Mouse (Mus musculus) cerebellum, adult (tissue): Measurements from ENCODE around the gene Tm2d3.

Experiments used
- ATAC-seq: cut with Nextera tagmentation; 2 replicates; pipeline ENCODE4 v1.9.2; 2017; ENCODE audit warnings: mild to moderate bottlenecking, moderate library complexity, mixed read lengths; ENCODE audit not compliant: insufficient number of reproducible peaks, low FRiP score, low TSS enrichment

Tm2d3 gene

GRCm38 (mm10) chr7:65702076-65702475 lies 11.1 kb downstream of the Tm2d3 start:
- ATAC-seq = no peak

- ATAC-seq = 0 out of 2 replicates have a peak, but pooled peaks have one; percentile 49
These were observed 13.9 kb downstream of the Tm2d3 start for GRCm38 (mm10) chr7:65704818-65705242.

GRCm38 (mm10) chr7:65708506-65708905 lies 17.5 kb downstream of the Tm2d3 start:
- no peak for ATAC-seq

GRCm38 (mm10) chr7:65710301-65710700 lies 19.3 kb downstream of the Tm2d3 start:
- ATAC-seq = no peak

GRCm38 (mm10) chr7:65713782-65714181 lies 22.8 kb downstream of the Tm2d3 start:
- no peak for ATAC-seq

GRCm38 (mm10) chr7:65714304-65714703 lies 23.3 kb downstream of the Tm2d3 start:
- ATAC-seq = no peak

GRCm38 (mm10) chr7:65734024-65734423 lies 43.1 kb downstream of the Tm2d3 start:
- ATAC-seq = peak; percentile 49; the same call in 1 of the 2 replicates

GRCm38 (mm10) chr7:65735261-65735660 lies 44.3 kb downstream of the Tm2d3 start:
- ATAC-seq = no peak

GRCm38 (mm10) chr7:65737286-65738040 lies 46.5 kb downstream of the Tm2d3 start:
- no peak for ATAC-seq

- ATAC-seq = no peak
These were observed 51.9 kb downstream of the Tm2d3 start for GRCm38 (mm10) chr7:65742857-65743256.

GRCm38 (mm10) chr7:65747990-65748955 lies 57.3 kb downstream of the Tm2d3 start:
- no peak for ATAC-seq
